Mouse (Mus musculus) heart, postnatal 0 days (tissue): ENCODE data around the gene Gm5426. TPM values are rescaled to one million over a fixed set of nuclear protein-coding genes. Genes with fewer than 3 reads are reported as not detected.
"Not testable (repeated sequence)": the region's sequence is repeated elsewhere in the genome, so short reads cannot be mapped to it uniquely, and the experiment has no call there.

Source experiments
- ATAC-seq: fragments of 200-750 bp; cut with Nextera tagmentation; 2 replicates; pipeline ENCODE4 v1.8.0; 2017; ENCODE audit warnings: low read depth, moderate number of reproducible peaks, moderate library complexity; ENCODE audit not compliant: insufficient read depth
- DNase-seq: peaks from one replicate; pipeline ENCODE4 v3.0.0-alpha.2; 2016; ENCODE audit warnings: low spot score
- H3K27ac ChIP-seq: fragments of 300-500 bp; sonication (generic); 2 replicates; pipeline ENCODE4 v1.5.1; 2014; ENCODE audit warnings: low read depth, mild to moderate bottlenecking
- H3K27me3 ChIP-seq: fragments of 300-500 bp; sonication (generic); 2 replicates; pipeline ENCODE4 v1.6.1; 2014; ENCODE audit warnings: low read length, mixed read lengths; ENCODE audit not compliant: control insufficient read depth, insufficient read depth
- H3K36me3 ChIP-seq: fragments of 300-500 bp; sonication (generic); replicated peaks from 2 replicates; pipeline ENCODE4 v1.6.1; 2014; ENCODE audit warnings: low read length, mixed read lengths; ENCODE audit not compliant: control insufficient read depth, insufficient read depth
- H3K4me1 ChIP-seq: fragments of 300-500 bp; sonication (generic); 2 replicates; pipeline ENCODE4 v1.6.1; 2014; ENCODE audit warnings: antibody characterized with exemption; ENCODE audit not compliant: control insufficient read depth, insufficient read depth
- H3K4me2 ChIP-seq: fragments of 300-500 bp; sonication (generic); 2 replicates; pipeline ENCODE4 v1.6.1; 2014; ENCODE audit warnings: low read depth, mild to moderate bottlenecking, low read length, moderate library complexity
- H3K4me3 ChIP-seq: fragments of 300-500 bp; sonication (generic); 2 replicates; pipeline ENCODE4 v1.5.1; 2014; ENCODE audit warnings: low read depth, low read length
- H3K9ac ChIP-seq: fragments of 300-500 bp; sonication (generic); replicated peaks from 2 replicates; pipeline ENCODE4 v1.6.1; 2014; ENCODE audit warnings: low read depth, low read length, mixed read lengths
- H3K9me3 ChIP-seq: fragments of 300-500 bp; sonication (generic); replicated peaks from 2 replicates; pipeline ENCODE4 v1.6.1; 2016; ENCODE audit warnings: low read length; ENCODE audit not compliant: control insufficient read depth
- CTCF ChIP-seq: IDR thresholded peaks from 2 replicates; pipeline ENCODE4 v1.5.1; 2016; ENCODE audit warnings: antibody characterized with exemption, control low read depth, low read depth
- EP300 ChIP-seq: IDR thresholded peaks from 2 replicates; pipeline ENCODE4 v1.6.1; 2016; ENCODE audit warnings: antibody characterized with exemption, low read depth
- WGBS: fragments of 180-500 bp; shearing (Covaris S2); extraction: QIAGEN DNeasy Blood & Tissue Kit; methylation state at CpG from one replicate; pipeline ENCODE4 v1.1.7; 2014; 5-methylcytosine and 5-hydroxymethylcytosine counted together
- polyA plus RNA-seq: library from polyadenylated mRNA; unstranded; fragments of >200 nt; fragmentation: Nextera tagmentation; extraction: Ambion mirVana; gene quantifications from 2 replicates; pipeline ENCODE4 v1.2.1, GENCODE M21; 2015
- total RNA-seq: library from RNA; depleted of rRNA; stranded (reverse); fragments of >200 nt; gene quantifications from 2 replicates; pipeline ENCODE4 v1.2.3, GENCODE M21; 2014; ENCODE audit warnings: low replicate concordance

Gene Gm5426
- total and polyA plus RNA-seq, 2 experiments from 2014 or later: not detected

GRCm38 (mm10) chr10:96125771-96126454 is 10.5 kb upstream of the Gm5426 start:
- H3K27ac ChIP-seq: no peak overlapping the region
- no peaks in the 10 kb centered on the region for H3K36me3 ChIP-seq
- H3K9me3 ChIP-seq: no peaks in the 10 kb centered on the region
- no peak overlapping the region for H3K4me3 ChIP-seq
- 62% methylated on average over 9 of the region's 9 CpGs for WGBS
- H3K27me3 ChIP-seq: no peaks in the 10 kb centered on the region
- ATAC-seq (no peak), DNase-seq (no peak)
- no peak overlapping the region for H3K9ac ChIP-seq
- TF ChIP-seq EP300: no peak
- no peak for TF ChIP-seq CTCF
- H3K4me2 ChIP-seq: no peak overlapping the region
- H3K4me1 ChIP-seq: no peaks in the 10 kb centered on the region

DNA sequence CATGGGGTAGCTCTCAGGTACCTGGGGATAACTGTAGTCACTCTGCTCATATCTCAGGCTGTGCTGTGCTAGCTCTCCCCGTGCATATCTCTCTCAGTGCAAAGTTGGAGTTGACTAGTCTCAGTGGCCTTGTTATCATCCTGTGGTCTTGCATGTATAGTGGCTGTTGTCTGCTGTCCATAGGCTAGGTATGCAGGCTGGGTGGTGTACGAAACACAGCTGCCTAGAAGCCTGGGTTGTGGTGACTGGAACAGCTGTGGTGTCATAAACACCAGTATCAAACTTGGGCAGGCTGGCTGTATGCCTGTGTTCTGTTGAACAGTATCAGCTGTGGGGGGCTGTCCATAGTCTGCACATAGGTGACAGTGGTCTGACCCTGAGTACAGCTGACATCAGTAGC is 7.2 kb upstream of the Gm5426 start:
- no peak overlapping the region for H3K27ac ChIP-seq
- DNase-seq (no peak), ATAC-seq (no peak)
- WGBS: 42% methylated on average over 2 of the region's 2 CpGs
- H3K4me3 ChIP-seq: no peak overlapping the region
- H3K4me2 ChIP-seq: no peak overlapping the region
- TF ChIP-seq EP300 (no peak), CTCF (no peak)
- no peaks in the 10 kb centered on the region for H3K36me3 ChIP-seq
- no peaks in the 10 kb centered on the region for H3K4me1 ChIP-seq
- H3K27me3 ChIP-seq: no peaks in the 10 kb centered on the region
- no peaks in the 10 kb centered on the region for H3K9me3 ChIP-seq
- H3K9ac ChIP-seq: no peak overlapping the region

DNA sequence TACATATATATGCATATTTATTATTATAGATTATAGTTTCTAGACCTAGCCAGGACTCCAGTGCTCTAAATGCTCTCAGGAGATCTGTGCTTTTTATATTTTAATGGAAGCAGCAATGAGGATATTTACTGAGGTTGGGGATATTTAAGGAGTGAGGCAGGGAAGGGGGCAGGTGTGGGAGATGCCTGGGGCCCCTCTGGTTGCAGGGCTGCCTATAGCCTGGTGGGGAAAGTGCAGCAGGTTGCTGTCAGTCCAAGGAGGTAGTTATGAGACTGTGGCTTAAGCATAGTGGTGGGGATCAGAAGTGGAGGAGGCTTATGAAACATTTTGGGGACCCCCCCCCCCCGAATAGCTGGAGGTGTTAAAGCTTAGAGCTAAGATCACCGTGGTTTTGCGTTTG is 6.0 kb upstream of the Gm5426 start:
- DNase-seq: no peak
- WGBS: 75% methylated on average over 3 of the region's 3 CpGs
- H3K4me3 ChIP-seq: no peak overlapping the region
- H3K4me2 ChIP-seq: no peak overlapping the region
- TF ChIP-seq CTCF: no peak
- no peak for TF ChIP-seq EP300
- H3K9me3 ChIP-seq: no peaks in the 10 kb centered on the region
- no peaks in the 10 kb centered on the region for H3K4me1 ChIP-seq
- no peak overlapping the region for H3K9ac ChIP-seq
- H3K27ac ChIP-seq: no peak overlapping the region
- no peaks in the 10 kb centered on the region for H3K27me3 ChIP-seq
- ATAC-seq: no peak
- no peaks in the 10 kb centered on the region for H3K36me3 ChIP-seq

DNA sequence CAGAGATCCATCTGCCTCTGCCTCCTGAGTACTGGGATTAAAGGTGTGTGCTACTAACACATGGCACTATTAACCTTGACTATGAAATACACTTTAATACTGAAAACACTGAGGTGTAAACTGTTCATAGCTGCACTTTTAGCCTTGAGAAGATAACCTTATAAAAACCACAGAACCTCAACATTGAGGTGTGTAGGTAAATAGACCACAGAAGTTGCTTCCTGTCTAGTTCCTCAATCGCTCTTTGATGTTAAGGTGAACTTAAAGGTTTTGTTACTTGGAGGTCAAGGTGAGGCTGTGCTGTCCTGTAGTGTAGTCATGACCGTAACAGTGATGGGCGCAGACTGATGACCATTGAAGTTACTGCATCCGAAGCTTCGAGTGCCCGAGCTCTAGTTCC is 5.3 kb upstream of the Gm5426 start:
- DNase-seq: no peak
- H3K4me2 ChIP-seq: no peak overlapping the region
- H3K9ac ChIP-seq: no peak overlapping the region
- no peaks in the 10 kb centered on the region for H3K27me3 ChIP-seq
- H3K27ac ChIP-seq: no peak overlapping the region
- 89% methylated on average over 6 of the region's 6 CpGs for WGBS
- no peak overlapping the region for H3K4me3 ChIP-seq
- ATAC-seq: no peak
- H3K4me1 ChIP-seq: no peaks in the 10 kb centered on the region
- H3K36me3 ChIP-seq: no peaks in the 10 kb centered on the region
- H3K9me3 ChIP-seq: no peaks in the 10 kb centered on the region
- TF ChIP-seq CTCF (no peak), EP300 (no peak)

DNA sequence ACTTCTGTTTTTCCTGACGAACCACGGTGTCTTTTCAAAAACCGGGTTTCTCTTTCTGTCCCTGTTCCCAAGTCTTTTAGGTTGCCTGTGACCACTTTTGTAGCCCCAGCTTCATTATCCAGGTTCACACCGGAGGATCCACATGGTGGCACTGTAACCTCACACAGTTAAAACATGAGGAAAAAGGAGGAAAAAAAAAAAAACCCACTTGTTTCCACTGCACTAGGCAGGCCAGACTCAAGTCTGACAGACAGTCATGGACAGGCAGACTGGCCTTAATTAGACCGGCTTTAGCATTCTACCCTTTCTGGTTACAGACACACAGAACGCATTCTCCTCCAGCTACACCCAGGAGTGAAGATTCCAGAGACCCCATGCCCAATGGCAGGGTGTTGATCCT is 4.2 kb upstream of the Gm5426 start:
- Histone ChIP-seq H3K27ac (no peak overlapping the region), H3K4me3 (no peak overlapping the region), H3K27me3 (no peaks in the 10 kb centered on the region), H3K4me2 (no peak overlapping the region), H3K4me1 (no peaks in the 10 kb centered on the region), H3K9me3 (no peaks in the 10 kb centered on the region), H3K9ac (no peak overlapping the region), H3K36me3 (no peaks in the 10 kb centered on the region)
- ATAC-seq (peak; percentile 20; the same call in 1 of the 2 replicates), DNase-seq (peak; percentile 39)
- WGBS: 23% methylated on average over 6 of the region's 6 CpGs
- TF ChIP-seq CTCF (peak; percentile 65), EP300 (no peak)

DNA sequence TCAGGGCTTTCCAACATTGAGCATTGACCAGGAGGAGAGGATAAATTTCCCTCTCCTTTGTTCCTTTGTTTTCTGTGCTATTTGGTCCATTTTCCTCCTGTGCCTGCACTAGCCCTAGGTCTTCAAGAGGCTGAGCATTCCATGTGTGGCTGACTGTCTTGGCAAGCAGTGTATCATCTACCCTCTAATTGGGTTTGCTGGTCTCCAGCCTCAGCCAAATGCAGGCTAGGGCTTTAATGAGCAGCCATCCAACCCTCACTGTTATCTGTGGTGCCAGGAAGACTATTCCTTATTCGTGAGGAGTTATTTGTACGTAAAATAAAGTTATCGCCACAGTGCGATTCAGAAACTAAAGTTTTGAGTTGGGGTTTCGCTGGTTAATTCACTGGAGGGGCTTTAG is 2.2 kb downstream of the Gm5426 start:
- H3K4me1 ChIP-seq: no peaks in the 10 kb centered on the region
- H3K4me3 ChIP-seq: no peak overlapping the region
- H3K27ac ChIP-seq: no peak overlapping the region
- ATAC-seq (no peak), DNase-seq (no peak)
- H3K36me3 ChIP-seq: no peaks in the 10 kb centered on the region
- no peaks in the 10 kb centered on the region for H3K27me3 ChIP-seq
- no peaks in the 10 kb centered on the region for H3K9me3 ChIP-seq
- H3K9ac ChIP-seq: no peak overlapping the region
- TF ChIP-seq CTCF (no peak), EP300 (no peak)
- no peak overlapping the region for H3K4me2 ChIP-seq
- 72% methylated on average over 5 of the region's 5 CpGs for WGBS

GRCm38 (mm10) chr10:96139274-96139673 is 2.9 kb downstream of the Gm5426 start:
- not testable (repeated sequence) for DNase-seq, H3K9ac ChIP-seq, H3K27ac ChIP-seq, H3K9me3 ChIP-seq, ATAC-seq, H3K4me3 ChIP-seq, H3K4me1 ChIP-seq, H3K27me3 ChIP-seq, H3K36me3 ChIP-seq, H3K4me2 ChIP-seq
- 63% methylated on average over 4 of the region's 4 CpGs for WGBS
